Mouse (Mus musculus) neutrophil, adult 65 days (primary cell): Measurements from ENCODE around the gene P2ry10b. TPM values are rescaled to one million over a fixed set of nuclear protein-coding genes. Genes with fewer than 3 reads are reported as not detected.

Experiments
- total RNA-seq: library from RNA; stranded (reverse); gene quantifications from 2 replicates; pipeline ENCODE4 v1.2.4, GENCODE M21; 2023

The P2ry10b gene
- total RNA-seq = 2.9 and 4.4 TPM in 2 replicates

DNA sequence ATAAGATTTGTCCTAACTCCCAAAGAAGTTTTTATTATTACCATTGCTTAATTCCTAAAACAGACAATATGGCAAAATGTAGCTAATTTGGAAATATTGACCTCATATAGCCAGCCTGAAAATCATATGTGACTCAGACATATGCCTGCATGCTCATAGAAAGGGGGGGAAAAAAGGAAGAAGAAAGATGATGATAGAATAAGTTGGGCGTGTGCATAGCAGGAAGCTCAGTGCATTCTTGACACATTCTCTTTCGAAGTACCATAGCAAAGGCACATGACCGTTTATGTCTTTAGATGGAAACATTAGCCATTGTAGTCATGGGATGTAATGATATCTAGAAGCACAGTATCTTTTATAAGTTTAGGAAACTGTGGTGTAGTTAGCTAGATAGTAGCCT is at the start of gene P2ry10b:
TSS of gene P2ry10b (plus strand) at position 247 of the 400 bp plus-strand sequence.

Other genes starting within 250 kb of the P2ry10b start
- not detected in 2 replicates for gene Lpar4, start 228.3 kb upstream of the P2ry10b start, total RNA-seq
- gene P2ry10, start 60.4 kb upstream of the P2ry10b start, total RNA-seq = 0.59 and 0.69 TPM in 2 replicates
- 0.14 and 0.25 TPM in 2 replicates for gene Gpr174, start 107.0 kb downstream of the P2ry10b start, total RNA-seq